Mouse (Mus musculus): ENCODE measurements around the gene Hist1h2ai. TPM values are rescaled to one million over a fixed set of nuclear protein-coding genes. Genes with fewer than 3 reads are reported as not detected.
A peak's percentile ranks its signal among the peaks of the same experiment; 100 is the strongest.
"Not testable (repeated sequence)": the region's sequence is repeated elsewhere in the genome, so short reads cannot be mapped to it uniquely, and the experiment has no call there.

The Hist1h2ai gene
- polyA plus RNA-seq, 1 experiment from 2014 or later: 25.1 TPM

GRCm38 (mm10) chr13:21717397-21718357 is 1.5 kb downstream of the Hist1h2ai start, which contains the start of gene Hist1h3h:
Hist1h3h (plus strand) TSS chr13:21717659.
- Histone ChIP-seq H3K27ac (peak within 1 kb of the TSS; percentile 96), H3K9ac (peak within 1 kb of the TSS; percentile 50), H3K4me3 (replicated peaks) (peak within 1 kb of the TSS; percentile 46), H3K4me2 (peak within 1 kb of the TSS; percentile 69), H3K4me1 (peaks cover 23% of the 10 kb centered on the region)
- WGBS: 1% methylated on average over 29 of the region's 56 CpGs
- H3K9me3 ChIP-seq; H3K27me3 ChIP-seq (replicated peaks); H3K36me3 ChIP-seq: not testable (repeated sequence)
- peak; percentile 25; the same call in 1 of the 2 replicates for ATAC-seq (ENCODE audit: insufficient read depth, low FRiP score, low read depth)

GRCm38 (mm10) chr13:21718381-21719080 is 2.3 kb downstream of the Hist1h2ai start:
- 46% methylated on average over 4 of the region's 4 CpGs for WGBS
- H3K4me3 ChIP-seq (replicated peaks): peak overlapping the region; percentile 41
- peak overlapping the region; percentile 90 for H3K27ac ChIP-seq
- H3K27me3 ChIP-seq (replicated peaks): no peaks in the 10 kb centered on the region
- H3K36me3 ChIP-seq: no peaks in the 10 kb centered on the region
- no peaks in the 10 kb centered on the region for H3K9me3 ChIP-seq
- H3K9ac ChIP-seq: peak overlapping the region; percentile 29
- ATAC-seq (ENCODE audit: insufficient read depth, low FRiP score, low read depth): no peak
- peaks cover 24% of the 10 kb centered on the region for H3K4me1 ChIP-seq
- H3K4me2 ChIP-seq: peak overlapping the region; percentile 57

- WGBS: 2% methylated on average over 20 of the region's 44 CpGs
- H3K9ac ChIP-seq; H3K36me3 ChIP-seq; H3K27me3 ChIP-seq (replicated peaks); H3K9me3 ChIP-seq: not testable (repeated sequence)
- peak; percentile 2; the same call in 1 of the 2 replicates for ATAC-seq (ENCODE audit: insufficient read depth, low FRiP score, low read depth)
- Histone ChIP-seq H3K4me3 (replicated peaks) (peak overlapping the region; percentile 41), H3K27ac (peak overlapping the region; percentile 86), H3K4me2 (peak overlapping the region; percentile 44), H3K4me1 (peaks cover 16% of the 10 kb centered on the region)
These were observed 5.0 kb downstream of the Hist1h2ai start for GRCm38 (mm10) chr13:21721107-21721756.

- peak; percentile 96 for ATAC-seq (ENCODE audit: insufficient read depth, low FRiP score, low read depth)
- peak within 1 kb of the TSS; percentile 91 for H3K27ac ChIP-seq
- H3K4me3 ChIP-seq (replicated peaks): peak within 1 kb of the TSS; percentile 41
- peak within 1 kb of the TSS; percentile 2; the same call in 1 of the 2 replicates for H3K9ac ChIP-seq
- H3K36me3 ChIP-seq; H3K27me3 ChIP-seq (replicated peaks); H3K9me3 ChIP-seq: not testable (repeated sequence)
- peaks cover 16% of the 10 kb centered on the region for H3K4me1 ChIP-seq
- peak within 1 kb of the TSS; percentile 62 for H3K4me2 ChIP-seq
- WGBS: under 1% methylated on average over 33 of the region's 37 CpGs
These were observed 5.6 kb downstream of the Hist1h2ai start, which contains the start of gene Hist1h2bm for GRCm38 (mm10) chr13:21721757-21722372. Hist1h2bm (plus strand) TSS chr13:21722044.

- Histone ChIP-seq H3K9ac (peak overlapping the region; percentile 2; the same call in 1 of the 2 replicates), H3K27ac (peak overlapping the region; percentile 91), H3K27me3 (replicated peaks) (no peaks in the 10 kb centered on the region), H3K4me1 (peaks cover 16% of the 10 kb centered on the region), H3K4me2 (peak overlapping the region; percentile 62), H3K9me3 (no peaks in the 10 kb centered on the region), H3K4me3 (replicated peaks) (peak overlapping the region; percentile 35), H3K36me3 (no peaks in the 10 kb centered on the region)
- 3% methylated on average over 11 of the region's 11 CpGs for WGBS
- peak; percentile 3; the same call in 1 of the 2 replicates for ATAC-seq (ENCODE audit: insufficient read depth, low FRiP score, low read depth)
These were observed 6.2 kb downstream of the Hist1h2ai start for GRCm38 (mm10) chr13:21722373-21722925.

GRCm38 (mm10) chr13:21722993-21723836 is 7.0 kb downstream of the Hist1h2ai start:
- no peak overlapping the region for H3K9ac ChIP-seq
- peak overlapping the region; percentile 62 for H3K4me2 ChIP-seq
- no peaks in the 10 kb centered on the region for H3K27me3 ChIP-seq (replicated peaks)
- no peak for ATAC-seq (ENCODE audit: insufficient read depth, low FRiP score, low read depth)
- H3K36me3 ChIP-seq: no peaks in the 10 kb centered on the region
- H3K9me3 ChIP-seq: no peaks in the 10 kb centered on the region
- no peak overlapping the region for H3K4me3 ChIP-seq (replicated peaks)
- H3K27ac ChIP-seq: peak overlapping the region; percentile 91
- H3K4me1 ChIP-seq: peaks cover 13% of the 10 kb centered on the region
- WGBS: 35% methylated on average over 5 of the region's 5 CpGs

GRCm38 (mm10) chr13:21727948-21728572 is 11.8 kb downstream of the Hist1h2ai start:
- 40% methylated on average over 11 of the region's 11 CpGs for WGBS
- Histone ChIP-seq H3K9me3 (no peaks in the 10 kb centered on the region), H3K9ac (no peak overlapping the region), H3K27me3 (replicated peaks) (no peaks in the 10 kb centered on the region), H3K4me1 (no peaks in the 10 kb centered on the region), H3K4me3 (replicated peaks) (no peak overlapping the region), H3K4me2 (no peak overlapping the region), H3K27ac (no peak overlapping the region), H3K36me3 (no peaks in the 10 kb centered on the region)
- ATAC-seq (ENCODE audit: insufficient read depth, low FRiP score, low read depth): no peak

- WGBS: 67% methylated on average over 1 of the region's 1 CpGs
- Histone ChIP-seq H3K4me2 (no peak overlapping the region), H3K9me3 (no peaks in the 10 kb centered on the region), H3K9ac (no peak overlapping the region), H3K4me1 (no peaks in the 10 kb centered on the region), H3K36me3 (no peaks in the 10 kb centered on the region), H3K4me3 (replicated peaks) (no peak overlapping the region), H3K27me3 (replicated peaks) (no peaks in the 10 kb centered on the region), H3K27ac (no peak overlapping the region)
- no peak for ATAC-seq (ENCODE audit: insufficient read depth, low FRiP score, low read depth)
These were observed 13.3 kb downstream of the Hist1h2ai start for GRCm38 (mm10) chr13:21729544-21729943.

- 73% methylated on average over 5 of the region's 5 CpGs for WGBS
- Histone ChIP-seq H3K4me3 (replicated peaks) (no peak overlapping the region), H3K9me3 (no peaks in the 10 kb centered on the region), H3K27me3 (replicated peaks) (no peaks in the 10 kb centered on the region), H3K4me2 (no peak overlapping the region), H3K9ac (no peak overlapping the region), H3K36me3 (no peaks in the 10 kb centered on the region), H3K4me1 (no peaks in the 10 kb centered on the region), H3K27ac (peak overlapping the region; percentile 33; the same call in 1 of the 2 replicates)
- no peak for ATAC-seq (ENCODE audit: insufficient read depth, low FRiP score, low read depth)
These were observed 17.2 kb downstream of the Hist1h2ai start for GRCm38 (mm10) chr13:21733466-21733865.

All from stomach, embryonic 15.5 days (tissue).